Mouse (Mus musculus) frontal cortex, adult (tissue): Measurements from ENCODE around the gene Hoxa1.

ENCODE experiments used
- ATAC-seq: cut with Nextera tagmentation; 2 replicates; pipeline ENCODE4 v1.9.2; 2017; ENCODE audit warnings: mild to moderate bottlenecking, moderate library complexity, mixed read lengths; ENCODE audit not compliant: low TSS enrichment

Gene Hoxa1

DNA sequence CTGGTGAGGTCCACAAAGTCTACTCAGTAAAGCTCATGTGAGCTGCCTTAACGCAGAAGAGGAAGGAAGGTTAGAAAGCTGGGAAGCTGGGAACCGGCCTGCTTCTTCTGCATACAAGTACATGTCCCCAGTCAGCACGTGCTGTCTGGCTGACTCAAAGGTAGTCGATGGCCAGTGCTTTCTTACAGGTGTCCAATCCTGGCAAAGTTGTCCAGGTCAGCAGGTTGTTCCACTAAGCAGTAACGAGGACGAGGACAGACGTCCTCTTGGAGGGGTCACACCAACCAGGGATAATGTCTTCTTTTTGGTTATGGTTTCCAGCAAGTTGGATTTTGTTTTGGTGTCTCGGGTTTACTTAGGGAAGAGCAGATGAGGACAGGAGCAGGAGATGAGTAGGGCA is 31.8 kb upstream of the Hoxa1 start:
- no peak for ATAC-seq

DNA sequence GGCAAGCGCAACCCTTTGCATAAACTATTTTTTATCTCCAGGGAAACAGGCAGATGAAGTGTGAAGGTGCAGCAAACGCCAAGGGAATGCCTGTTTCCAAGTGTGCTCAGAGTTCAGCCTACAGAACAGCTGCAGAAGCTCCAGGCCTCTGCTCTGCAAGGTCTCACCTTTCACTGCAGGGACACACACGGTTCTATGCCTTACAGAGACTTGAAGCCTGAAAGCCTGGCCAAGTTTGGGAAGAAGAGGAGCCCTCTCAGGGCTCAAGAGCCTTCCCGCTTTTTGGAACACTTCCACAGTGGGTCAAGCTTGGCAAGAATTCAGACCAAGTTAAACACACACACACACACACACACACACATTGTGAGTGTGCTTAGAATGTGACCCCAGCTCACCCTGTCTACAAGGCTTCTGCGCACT is 31.1 kb upstream of the Hoxa1 start:
- no peak for ATAC-seq

DNA sequence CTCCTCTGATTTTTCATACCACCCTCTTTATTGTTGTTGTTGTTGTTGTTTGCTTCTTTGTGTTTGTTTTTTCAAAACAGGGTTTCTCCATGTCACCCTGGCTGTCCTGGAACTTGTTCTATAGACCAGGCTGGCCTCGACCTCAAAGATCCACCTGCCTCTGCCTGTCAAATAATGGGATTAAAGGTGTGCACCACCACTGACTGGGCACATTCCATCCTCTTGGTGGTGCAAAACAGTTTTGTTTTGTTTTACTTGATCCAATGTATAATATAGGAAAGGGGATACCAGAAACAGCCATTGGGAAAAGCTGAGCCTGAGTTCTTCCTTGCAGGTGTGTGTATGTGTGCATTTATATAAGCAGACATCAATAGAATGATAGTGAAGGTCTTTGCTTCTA is 28.4 kb upstream of the Hoxa1 start:
- ATAC-seq = no peak

DNA sequence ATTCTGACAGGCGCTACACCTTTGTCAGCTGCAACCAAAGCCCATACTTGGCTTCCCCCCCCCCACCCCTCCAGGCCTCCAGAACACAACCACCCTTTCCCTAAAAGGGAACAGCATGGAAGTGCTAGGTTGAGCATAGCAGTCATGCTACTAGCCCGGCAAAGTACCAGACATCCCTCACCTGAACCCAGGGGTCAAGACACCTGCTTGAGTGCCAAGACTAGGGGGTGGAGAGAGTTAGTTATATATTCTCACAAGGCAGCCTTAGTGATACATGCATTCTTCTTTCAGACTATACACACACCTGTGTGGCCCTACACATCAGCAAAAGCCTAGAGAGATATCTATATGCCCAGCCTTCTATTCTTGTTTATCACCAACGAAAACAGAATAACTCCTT is 27.7 kb upstream of the Hoxa1 start:
- ATAC-seq = no peak

DNA sequence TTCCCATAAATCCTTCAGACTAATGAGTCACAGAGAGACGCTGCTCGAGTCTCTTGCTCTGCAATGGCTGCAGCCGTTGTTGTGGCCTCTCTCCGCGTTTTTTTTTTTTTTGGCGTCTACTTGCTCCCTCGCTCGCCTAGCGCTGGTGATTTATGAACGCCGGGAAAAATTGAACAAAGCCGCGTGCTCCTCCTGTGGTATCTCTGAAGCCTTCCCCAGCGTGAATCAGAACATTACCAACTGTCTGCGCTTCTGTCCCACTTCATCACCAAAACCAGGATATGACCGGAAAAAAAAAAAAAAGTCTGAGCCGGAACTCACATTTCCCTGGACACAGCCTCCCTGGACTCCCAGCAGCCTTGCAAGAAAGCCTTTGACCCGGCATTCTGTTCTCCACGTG is 27.1 kb upstream of the Hoxa1 start:
- no peak for ATAC-seq

DNA sequence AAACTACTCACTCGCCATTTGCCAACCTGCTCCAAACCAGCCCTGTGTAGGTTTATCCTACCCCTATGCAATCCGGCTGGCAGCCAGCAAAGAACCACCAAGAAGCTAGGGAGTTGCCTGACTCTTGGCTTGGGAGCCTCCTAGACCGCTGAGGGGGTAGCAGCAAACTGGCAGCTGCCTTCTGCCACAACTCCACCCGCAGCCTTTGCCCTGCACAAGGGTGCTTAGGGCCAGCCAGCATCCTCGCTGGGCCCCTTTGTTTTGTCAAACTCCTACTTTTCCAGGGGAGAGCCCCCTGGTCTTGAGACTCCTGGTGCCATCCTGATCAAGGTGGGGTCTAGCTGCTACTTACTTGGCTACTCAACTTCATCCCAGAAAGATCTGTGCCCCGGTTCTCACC is 26.6 kb upstream of the Hoxa1 start:
- ATAC-seq = no peak

DNA sequence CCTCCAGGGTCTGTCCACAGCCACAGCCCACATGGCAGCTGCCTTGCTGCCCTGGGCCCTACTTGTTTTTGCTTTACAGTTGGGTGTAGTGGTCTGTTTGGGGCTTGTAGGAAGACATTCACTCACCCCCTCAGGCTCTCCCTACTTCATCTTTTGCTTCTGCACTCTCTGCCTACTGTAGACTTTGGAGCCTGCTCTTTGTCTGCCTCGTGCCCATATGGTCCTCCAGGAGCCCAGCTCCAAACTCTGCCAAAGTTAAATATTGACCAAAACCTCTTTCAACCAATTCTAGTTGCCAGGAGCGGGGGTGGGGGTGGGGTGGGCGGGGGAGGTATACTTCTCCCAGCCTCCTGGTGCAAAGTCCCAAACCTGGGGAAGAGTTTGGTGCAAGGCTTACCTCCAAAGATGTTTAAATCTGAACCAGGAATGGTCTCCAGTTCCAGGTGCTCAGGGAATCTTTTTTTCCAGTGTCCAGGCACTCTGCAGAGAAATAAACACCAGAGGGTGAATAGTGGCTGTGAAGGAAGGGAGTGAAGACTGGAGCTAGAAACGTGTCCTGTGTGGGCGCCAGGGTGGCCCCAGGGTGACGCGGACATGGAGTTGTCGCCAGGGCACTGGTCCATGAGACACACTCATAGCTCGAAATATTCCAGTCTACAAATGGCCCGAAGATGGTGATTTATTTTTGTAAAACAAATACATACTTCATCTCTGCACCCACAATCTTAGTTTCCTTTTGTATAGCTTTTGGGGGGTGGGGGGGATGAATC is 25.4 kb upstream of the Hoxa1 start:
- ATAC-seq = no peak

DNA sequence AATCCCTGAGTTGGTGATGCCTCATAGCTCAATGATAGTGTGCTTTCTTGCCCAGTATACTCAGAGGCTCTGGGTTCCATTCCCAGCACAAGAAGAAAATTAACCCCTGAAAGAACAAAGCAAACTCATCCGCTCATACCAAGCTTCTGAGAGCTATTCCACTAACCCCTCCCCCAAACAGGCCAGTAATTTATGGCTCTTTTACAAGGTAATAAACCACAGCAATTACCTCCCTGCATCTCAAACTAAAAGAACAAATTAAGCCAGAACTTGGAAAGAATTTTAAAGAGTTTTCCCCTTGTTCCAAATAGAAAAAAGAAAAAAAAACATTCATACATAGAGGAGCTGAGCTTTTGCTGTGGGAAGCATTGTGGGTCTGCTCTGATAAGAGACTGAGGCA is 24.7 kb upstream of the Hoxa1 start:
- ATAC-seq = no peak

DNA sequence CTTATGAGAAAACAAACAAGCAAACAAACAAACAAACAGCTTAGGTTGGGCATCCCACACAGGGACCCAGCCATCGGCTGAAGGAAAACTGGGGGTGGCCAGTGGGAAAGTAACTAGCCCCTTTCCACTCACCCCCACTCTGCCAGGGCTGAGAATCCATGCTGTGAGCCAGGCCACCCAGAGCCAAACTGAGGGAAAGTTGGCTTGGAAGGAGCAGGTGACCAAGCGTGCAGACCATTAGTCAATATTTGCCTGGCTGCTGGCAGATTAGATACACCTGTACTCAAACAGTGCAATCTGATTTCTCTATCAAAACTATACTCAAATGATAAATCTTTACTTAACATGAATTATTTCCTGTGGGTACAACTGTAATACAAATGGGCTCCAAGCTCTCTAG is 23.9 kb upstream of the Hoxa1 start:
- ATAC-seq = no peak

DNA sequence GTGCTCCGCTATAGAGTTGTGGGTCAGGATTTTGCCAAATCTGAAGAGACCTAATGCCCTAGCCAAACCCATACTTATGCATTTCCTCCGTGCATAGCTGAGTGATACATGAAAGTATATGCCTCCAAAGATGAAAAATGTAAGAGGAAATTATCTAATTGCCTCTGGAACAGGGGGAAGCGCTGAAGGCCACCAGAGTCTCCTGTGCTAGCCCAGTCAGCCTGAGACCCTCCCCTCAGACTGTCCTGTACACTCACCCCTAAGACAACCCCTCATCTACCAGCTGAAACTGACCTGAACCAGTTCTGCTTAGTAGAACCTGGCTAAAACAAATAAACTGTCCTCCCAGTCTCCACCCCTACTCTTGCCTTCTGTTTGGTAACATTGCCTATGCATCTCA is 22.6 kb upstream of the Hoxa1 start:
- no peak for ATAC-seq

DNA sequence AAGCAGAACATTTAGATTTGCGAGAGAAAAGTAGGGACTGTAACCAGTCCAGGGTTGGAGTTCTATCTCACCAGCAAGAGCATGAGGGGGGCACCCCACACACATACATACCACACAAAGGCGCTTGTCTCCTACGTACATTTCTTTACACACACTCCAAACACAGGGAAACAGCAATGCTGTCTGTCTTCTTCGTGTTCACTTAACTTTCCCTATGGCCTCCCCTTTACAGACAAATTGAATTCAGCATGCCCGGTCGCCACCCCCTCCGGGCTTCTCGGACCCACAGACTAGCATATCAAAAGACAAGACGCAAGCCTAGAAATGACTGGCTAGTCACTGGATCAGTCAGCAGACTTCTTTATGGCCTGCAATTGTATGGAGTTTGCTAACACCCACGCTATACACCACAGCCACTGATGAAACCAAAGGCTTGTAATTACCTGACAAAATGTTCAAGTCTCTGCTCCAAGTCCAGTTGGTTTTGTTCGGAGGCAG is 22.1 kb upstream of the Hoxa1 start:
- ATAC-seq = no peak

DNA sequence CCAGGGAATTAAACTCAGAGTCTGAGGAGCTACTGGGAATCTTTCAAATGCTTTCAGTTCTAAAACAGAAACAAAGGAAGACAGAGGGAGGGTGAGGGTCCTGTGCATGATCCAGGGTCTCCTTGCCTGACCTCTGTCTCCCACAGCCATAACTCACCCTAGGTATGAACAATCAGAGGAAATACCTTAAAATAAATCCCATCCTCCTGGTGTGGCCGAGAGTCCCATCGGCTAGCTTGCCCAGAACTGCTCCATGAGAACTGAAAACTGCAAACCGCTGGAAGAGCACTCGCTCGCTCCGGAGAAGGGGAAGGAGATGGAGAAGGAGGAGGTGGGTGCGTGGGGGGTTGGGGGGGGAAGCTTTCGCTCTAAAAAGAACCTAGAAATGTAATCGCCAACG is 21.6 kb upstream of the Hoxa1 start:
- no peak for ATAC-seq

DNA sequence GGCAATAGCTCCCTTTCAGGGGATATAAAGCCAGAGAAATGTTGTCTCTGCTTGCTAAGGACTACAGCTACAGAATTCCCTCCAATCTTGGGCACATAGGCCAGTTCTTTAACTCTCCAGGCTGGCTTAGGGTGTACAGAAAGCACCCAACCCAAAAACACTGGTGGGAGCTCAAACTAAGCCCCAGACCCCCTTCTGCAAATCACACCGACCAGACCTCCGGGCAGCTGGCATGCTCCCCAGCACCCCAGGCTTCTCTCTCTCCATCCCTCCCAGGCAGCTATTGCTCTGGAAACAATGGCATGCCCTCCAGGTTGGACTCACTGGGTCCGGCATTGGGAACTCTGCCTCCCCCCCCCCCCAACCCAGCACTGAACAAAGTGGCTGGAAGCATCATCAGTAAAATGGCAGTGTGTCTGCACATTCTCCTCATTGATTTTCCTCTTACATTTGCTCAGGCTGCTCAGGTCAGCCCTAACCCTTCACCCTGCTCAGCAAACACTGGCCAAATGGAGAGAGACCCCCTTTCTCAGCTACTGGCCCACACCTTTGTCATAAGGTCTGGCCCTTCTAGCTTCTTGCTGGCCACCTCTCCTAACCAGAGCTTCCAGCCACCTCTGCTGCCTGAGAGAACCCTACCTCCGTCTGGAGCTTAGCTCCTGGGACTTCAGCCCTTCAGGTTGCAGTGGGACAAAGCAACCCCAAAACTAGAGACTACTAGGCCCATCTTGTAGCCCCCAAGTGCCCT is 21.0 kb upstream of the Hoxa1 start:
- ATAC-seq = no peak

DNA sequence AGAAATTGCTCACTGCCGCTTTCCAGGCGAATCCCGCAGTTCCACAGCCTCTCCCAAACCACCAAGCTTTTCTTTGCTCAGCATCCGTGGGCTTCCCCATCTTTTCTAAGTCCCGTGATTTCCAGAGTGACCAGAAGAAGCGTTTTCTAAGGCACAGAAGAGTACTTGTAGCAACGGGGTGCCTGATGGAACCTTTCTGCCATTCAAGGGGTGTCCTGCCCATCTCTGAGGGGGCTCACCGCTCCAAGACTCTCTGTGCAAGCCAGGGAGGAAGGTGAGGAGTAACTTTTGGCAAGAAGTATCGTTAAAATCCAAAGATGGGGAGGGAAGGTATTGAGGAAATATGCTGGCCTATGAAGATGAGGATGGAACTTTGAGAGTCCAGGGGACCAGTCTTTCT is 19.7 kb upstream of the Hoxa1 start:
- ATAC-seq = no peak

DNA sequence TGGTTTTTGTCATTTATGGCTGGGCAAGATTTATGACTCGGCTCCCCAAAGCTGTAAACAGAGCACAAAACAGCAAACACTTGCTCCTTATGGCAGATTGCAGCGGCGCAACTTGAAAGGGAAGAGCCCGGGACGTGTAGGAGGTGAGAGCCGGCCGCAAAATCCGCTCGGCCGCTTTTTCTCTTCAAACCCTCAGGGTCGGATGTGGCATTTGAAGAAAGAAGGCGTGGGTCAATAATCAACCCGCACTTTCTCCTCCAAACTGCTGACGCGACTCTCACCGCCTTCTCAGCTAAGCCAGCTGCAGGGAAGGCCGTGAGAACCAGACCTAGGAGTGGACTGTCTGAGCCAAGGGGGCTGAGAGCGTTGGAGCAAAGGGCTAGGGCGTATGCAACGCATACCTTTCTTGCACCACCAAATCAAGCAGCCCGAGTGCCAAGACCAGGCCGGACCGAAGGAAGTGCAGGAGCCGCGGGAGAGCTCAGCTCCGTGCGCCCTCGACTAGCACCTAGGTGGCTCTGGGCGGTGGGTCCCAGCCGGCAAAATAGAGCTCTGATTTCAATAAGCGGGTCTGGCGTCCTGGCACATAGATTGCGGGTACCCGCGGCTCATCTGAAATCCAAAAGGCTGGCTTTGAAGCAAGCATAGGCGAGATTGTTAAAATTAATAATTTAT is 19.1 kb upstream of the Hoxa1 start, which contains the start of gene 5730596B20Rik:
Gene 5730596B20Rik, plus strand, starts transcription at position 438 of the 675 bp plus-strand sequence.
- no peak for ATAC-seq

DNA sequence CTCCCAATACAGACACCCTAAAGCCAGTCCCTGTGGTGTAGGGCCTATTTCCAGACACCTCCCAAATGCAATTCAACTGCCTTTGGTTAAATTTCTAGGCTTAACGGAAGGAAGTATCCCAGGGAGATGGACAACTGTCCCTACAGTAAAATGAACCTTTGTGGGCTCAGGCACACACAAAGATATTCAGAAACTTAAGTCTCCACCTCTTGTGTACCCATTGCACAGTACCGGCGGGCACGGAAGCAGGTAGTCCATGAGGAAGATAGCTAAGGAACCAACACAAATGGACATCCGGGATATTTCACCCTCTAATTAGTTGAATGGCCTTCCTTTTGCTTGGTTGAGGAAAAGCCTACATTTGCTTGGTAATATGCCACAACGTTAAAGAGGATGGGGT is 18.3 kb upstream of the Hoxa1 start:
- ATAC-seq = no peak

DNA sequence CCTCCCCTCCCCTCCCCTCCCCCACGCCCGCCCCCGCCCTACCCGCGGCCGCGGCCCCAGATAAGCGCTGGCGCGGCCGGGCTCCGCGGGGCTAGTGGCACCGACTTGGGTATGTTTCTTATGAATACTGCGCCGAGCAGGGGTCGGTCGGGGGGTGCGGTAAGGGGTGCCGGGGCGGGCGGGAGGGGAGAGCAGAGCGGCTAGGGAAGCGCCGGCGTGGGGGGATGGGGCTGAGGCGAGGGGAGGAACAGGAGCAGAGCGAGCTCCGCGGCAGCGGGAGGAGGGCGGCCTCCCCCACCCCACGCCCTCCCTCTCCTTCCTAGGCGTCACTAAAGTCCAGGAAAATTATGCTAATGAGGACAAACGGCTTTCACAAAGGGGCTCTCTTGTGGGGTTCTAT is 17.7 kb upstream of the Hoxa1 start:
- ATAC-seq = no peak

DNA sequence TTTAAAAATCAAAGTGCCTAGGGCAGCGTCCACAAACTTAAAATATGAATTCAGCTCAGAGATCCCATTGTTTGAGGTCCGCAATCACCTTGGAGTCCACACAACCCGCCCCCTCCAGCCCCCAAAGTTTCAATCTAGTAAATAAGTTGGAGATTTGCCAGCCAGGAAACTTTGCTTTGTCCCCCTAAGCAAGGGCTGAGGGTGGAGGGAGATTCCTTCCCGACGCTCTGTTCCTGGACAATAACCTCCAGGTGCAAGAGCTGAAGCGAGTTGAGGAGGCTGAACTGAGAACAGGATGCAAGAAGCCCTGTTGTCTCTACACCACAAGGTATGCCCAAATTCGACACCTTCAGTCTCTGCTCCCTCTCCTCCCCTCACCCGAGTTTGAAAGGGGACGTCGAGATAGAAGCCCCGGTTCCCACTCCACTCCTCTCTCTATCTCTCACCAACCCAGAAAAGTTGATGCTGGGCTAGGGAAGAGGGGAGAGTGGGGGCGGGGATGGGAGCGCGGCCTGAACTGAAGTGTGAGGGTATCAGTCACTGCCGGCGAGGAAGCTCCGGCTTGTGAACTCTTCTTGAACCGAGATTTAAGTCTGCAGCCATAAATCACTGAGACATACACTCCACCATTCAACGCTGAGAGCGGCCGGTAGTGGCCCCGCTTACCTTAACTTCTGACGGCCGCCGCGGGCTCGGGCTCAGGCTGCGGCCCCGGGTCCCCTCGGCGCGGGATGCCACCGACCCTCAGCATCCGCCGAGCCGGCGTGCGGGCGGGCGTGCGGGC is 17.0 kb upstream of the Hoxa1 start:
- ATAC-seq = no peak

DNA sequence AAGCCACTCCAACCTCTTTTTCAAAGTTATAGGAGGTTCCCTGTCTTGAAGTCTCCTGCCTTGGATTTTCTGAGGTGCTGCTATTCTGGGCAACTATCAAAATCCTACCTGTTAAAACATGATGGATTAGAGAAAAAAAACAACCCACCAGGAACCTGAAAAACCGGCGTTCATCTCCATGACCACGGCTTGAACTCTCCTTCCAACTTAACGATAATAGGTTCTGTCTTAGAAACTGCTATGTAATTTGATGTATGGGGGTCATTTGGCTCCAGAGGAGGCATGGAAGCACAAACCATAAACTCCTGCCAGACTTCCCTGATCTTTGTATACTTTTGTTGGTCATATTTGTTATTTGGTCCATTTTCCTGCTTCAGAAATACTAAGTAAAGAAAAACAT is 15.5 kb upstream of the Hoxa1 start:
- no peak for ATAC-seq

DNA sequence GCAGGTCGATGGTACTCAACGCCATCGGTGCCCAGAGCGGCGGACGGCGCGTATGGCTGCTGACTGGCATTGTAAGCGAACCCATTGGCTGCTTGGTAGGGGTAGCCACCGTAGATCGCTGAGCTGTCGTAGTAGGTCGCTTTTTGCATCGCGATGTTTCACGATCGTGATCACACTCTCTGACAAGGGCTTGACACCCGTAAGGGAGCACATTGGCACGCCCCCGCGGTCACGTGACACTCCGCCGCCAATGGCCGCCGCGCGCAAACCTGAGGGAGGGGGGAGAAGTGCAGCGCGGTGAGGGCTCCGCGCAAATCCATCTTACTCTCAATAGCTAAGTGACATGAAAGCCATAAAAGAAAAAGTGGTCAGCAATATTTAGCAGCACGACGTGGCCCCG is 14.4 kb upstream of the Hoxa1 start:
- no peak for ATAC-seq

DNA sequence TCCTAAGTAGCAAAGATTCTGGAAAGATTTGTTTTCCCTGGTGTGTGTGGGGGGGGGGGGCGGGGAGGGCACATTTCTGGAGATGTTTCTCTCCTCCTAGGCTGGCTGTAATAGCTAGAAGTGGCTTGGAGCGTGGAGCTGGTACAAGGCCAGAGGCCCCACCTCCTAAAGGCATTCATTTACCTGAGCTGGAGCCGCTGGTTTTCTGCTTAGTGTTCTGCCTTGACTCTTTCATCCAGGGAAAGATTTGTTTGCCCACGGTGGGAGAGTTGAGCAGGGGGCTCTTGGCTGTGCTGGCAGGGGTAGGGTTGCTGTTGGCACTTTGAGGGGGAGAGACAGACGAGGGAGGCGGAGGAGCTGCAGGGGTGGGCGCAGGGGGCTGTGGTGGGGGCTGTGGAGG is 13.8 kb upstream of the Hoxa1 start:
- ATAC-seq = no peak

DNA sequence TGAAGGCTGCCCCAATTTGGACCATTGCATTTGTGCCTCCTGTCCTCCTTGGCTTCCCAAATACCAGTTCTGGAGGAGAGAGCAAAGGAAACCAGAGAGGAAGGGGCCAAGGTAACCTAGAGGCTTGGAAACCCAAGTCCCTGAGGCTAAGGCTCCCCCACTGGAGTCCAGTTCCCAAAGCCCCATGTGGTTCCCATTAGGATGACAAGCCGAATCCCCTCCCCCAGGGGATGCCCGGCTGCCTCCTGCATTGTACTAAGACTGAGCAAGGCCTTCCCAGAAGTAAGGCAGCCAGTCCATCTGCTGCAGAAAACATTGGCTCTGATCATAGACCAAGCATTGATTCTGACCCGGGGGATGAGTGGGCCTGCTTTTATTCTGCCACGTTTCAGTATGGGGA is 13.2 kb upstream of the Hoxa1 start:
- no peak for ATAC-seq
